Mouse (Mus musculus): ENCODE measurements around the gene Mypn.

Mypn gene

DNA sequence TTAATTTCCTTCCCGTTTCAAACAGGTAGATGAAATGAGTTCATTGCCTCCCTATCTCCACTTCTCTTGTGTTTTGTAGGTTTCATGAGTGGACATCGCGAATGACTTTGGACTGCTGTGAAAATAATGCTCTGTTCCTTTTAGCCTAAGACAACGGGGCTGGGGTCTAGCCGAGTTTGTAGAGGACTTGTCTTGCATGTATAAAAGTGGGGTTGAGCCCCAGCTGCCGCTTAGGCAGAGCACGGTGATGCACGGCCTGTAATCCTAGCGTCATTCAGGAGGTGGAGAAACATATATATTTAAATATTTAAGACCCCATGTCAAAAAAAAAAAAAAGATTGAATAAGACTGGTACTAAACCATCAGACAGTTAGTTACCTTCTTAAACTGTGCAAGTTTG lies 103.1 kb downstream of the Mypn start:
- DNase-seq (ENCODE audit: low spot score), result no peak

DNA sequence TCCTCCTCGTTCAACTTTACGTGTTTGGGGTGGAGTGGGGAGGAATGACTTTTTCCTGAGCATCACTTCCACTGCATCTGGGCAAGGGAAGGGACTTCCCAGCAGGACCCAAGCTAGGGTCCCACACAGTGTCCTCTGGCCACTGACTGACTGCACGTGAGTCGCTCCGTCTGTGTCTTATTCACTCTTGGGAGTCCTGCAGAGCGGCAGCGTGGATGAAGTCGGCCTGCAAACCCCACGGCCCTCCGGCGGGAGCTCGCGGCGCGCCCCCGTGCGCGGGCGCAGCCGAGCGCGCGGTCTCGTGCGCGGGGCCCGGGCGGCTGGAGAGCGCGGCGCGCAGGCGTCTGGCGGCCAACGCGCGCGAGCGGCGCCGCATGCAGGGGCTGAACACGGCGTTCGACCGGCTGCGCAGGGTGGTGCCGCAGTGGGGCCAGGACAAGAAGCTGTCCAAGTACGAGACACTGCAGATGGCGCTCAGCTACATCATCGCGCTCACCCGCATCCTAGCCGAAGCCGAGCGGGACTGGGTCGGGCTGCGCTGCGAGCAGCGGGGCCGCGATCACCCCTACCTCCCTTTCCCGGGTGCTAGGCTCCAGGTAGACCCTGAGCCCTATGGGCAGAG lies 103.7 kb downstream of the Mypn start:
- DNase-seq (ENCODE audit: low spot score), result peak; percentile 59

- no peak for DNase-seq (ENCODE audit: low spot score)
Observed at GRCm38 (mm10) chr10:63099521-63099920, 104.2 kb downstream of the Mypn start, which contains the start of gene Atoh7. Gene Atoh7, plus strand, starts transcription at chr10:63099651.

GRCm38 (mm10) chr10:63098191-63098590 lies 105.6 kb downstream of the Mypn start:
- DNase-seq (ENCODE audit: low spot score), result no peak

GRCm38 (mm10) chr10:63096757-63097156 lies 107.0 kb downstream of the Mypn start:
- DNase-seq (ENCODE audit: low spot score), result no peak

DNA sequence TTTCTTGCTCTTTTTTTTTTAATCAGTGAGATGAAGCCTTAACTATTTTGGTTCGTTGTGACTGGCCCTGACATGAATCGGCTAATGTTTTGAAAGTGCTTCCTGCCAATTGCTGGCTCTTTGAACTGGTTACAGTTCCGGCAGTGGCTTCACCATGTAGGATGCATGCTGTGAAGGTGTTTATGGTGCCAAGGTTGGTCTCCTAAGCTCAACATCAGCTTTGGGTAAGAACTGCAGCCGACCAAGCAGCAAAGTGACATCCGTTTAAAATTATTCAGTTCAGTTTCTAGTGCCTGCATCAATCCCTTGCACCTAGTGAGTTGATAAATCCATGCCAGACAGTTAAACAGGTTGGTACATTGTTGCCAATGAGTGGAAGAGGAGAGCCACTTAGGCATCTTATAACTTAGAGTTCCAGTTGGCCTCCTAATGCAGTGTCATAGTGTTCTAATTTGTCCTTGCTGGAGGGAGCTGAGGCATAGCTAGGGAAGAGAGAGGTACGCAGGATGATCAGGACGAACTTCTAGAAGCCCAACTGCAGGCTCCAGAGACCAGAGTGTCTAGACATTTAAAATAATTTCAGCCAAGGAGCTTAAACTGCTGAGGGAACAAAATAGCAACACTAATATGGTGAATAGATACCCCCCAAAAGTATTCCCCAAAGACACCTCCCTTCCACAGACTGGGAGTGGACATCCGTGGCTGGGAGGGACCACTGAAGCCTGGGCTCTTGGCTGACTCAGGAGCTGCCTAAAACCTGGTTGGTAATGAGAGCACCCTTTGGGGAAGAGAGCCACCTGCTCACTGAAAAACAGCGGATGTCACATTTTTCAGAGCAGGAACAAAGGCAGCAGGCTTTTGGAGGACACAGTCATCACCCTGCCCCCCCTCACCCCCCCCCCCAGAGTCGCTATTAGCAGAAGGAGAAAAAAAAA lies 110.9 kb downstream of the Mypn start:
- DNase-seq (ENCODE audit: low spot score), result no peak

DNA sequence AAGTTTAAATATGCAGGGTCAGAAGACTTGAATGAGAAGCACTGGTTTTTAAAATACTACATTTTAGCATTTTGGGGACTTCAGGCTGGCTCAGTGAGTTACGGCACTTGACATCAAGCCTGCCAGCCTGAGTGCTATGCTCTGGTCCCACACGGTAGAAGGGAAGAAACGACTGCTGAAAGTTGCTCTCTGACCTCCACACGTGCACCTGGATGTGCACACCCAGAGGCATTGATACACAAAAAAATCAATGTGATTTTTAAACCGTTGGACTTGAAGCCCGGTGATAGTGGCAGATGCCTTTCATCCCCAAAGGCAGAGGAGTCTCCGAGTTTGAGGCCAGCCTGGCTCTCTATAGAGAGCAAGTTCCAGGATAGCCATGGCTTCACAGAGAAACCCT lies 111.8 kb downstream of the Mypn start:
- DNase-seq (ENCODE audit: low spot score), result no peak

- DNase-seq (ENCODE audit: low spot score), result no peak
Observed at GRCm38 (mm10) chr10:63089758-63090571, 113.8 kb downstream of the Mypn start.

DNA sequence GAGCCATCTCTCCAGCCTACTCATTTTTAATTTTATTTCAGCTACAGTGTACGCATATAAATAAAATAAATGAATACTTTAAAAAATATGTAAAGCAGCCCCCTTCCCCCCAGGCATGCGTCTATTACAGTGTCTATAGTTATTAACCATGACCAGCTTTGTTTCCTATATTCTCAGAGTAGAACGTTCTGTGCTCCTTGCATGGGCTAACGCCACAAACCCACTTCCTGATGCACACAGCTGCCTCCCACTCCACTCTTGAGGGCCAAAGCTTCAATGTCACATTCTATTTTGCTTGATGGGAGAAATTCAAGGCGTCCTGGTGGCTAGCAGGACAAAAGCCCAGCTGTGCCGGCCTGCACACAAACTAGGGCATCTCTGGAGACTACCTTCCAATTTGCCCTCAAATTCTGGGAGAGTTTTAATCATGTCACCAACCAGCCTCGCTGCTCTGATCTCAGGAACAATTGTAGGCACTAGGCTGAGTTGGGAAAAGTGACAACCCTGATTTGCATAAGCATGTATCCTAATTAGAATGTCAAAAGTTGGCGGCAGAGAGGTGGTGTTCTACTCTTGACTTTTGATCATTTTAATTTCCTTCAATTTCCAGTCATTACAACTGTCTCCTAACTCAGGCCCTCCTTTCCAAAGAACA lies 114.5 kb downstream of the Mypn start:
- DNase-seq (ENCODE audit: low spot score), result no peak

DNA sequence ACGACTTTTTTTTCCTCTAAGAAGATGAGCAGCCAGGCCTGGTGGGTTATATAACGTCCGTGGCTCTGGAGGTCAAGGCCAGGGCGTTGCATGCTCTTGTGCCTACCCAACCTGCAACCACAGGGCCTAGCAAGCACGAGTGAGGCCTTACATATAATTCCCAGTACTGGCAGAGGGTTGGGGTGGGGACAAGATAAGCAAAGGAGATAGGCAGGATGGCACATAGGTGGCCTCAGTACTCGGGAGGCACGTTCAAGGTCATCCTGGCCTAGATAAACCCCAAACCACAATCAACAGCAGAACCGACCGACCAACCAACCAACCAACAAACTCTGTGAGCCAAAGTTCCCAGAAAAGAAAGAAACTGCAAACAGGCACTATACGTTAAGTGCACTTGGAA lies 117.4 kb downstream of the Mypn start:
- no peak for DNase-seq (ENCODE audit: low spot score)

- DNase-seq (ENCODE audit: low spot score), result peak; percentile 76
Observed at GRCm38 (mm10) chr10:63065988-63066387, 137.8 kb downstream of the Mypn start.
